Mouse (Mus musculus): ENCODE data around the gene Aym1.

The Aym1 gene

GRCm38 (mm10) chr5:113402702-113403101 is 45.6 kb downstream of the Aym1 start:
- DNase-seq (ENCODE audit: low spot score in 2 of 2), result no peak

GRCm38 (mm10) chr5:113407346-113407745 is 50.3 kb downstream of the Aym1 start:
- peak; percentile 6 to 11 for DNase-seq (ENCODE audit: low spot score in 2 of 2)
